Mouse (Mus musculus): ENCODE results near the gene Plekha7.

GRCm38 (mm10) chr7:116298851-116299250 lies 9.3 kb downstream of the Plekha7 start:
- TF ChIP-seq CTCF (IDR thresholded peaks at IDR 0.05; ENCODE audit: control insufficient read depth, insufficient read depth, low read length): no peak
- TF ChIP-seq POLR2A (IDR thresholded peaks at IDR 0.05; ENCODE audit: borderline replicate concordance, control insufficient read depth, low read depth, low read length): no peak

Measured in bone marrow, adult 2 months (tissue).